Mouse (Mus musculus): ENCODE measurements around the gene Prph.

- no peak for TF ChIP-seq CTCF (IDR thresholded peaks at IDR 0.05; ENCODE audit: low read depth, low read length)
- no peak for TF ChIP-seq POLR2A (IDR thresholded peaks at IDR 0.05; ENCODE audit: insufficient read depth, low read length)
- no peak for TF ChIP-seq EP300 (IDR thresholded peaks at IDR 0.05; ENCODE audit: insufficient read depth, low read depth, low read length)
Measured at GRCm38 (mm10) chr15:99095356-99095755, 40.4 kb downstream of the Prph start.
